Mouse (Mus musculus): Measurements from ENCODE around the gene Ece1. TPM values are rescaled to one million over a fixed set of nuclear protein-coding genes. Genes with fewer than 3 reads are reported as not detected.
A peak's percentile ranks its signal among the peaks of the same experiment; 100 is the strongest.

Gene Ece1
- polyA plus RNA-seq, 1 experiment from 2014 or later = 10.8 TPM

- no peak overlapping the region for H3K4me3 ChIP-seq
- H3K4me1 ChIP-seq = peaks cover 8% of the 10 kb centered on the region
- H3K9me3 ChIP-seq (replicated peaks) = no peaks in the 10 kb centered on the region
- 21% methylated on average over 7 of the region's 7 CpGs for WGBS
- no peaks in the 10 kb centered on the region for H3K36me3 ChIP-seq (ENCODE audit: poor library complexity, severe bottlenecking)
- no peak overlapping the region for H3K27ac ChIP-seq
- ATAC-seq = no peak
- H3K9ac ChIP-seq = no peak overlapping the region
- no peaks in the 10 kb centered on the region for H3K27me3 ChIP-seq
- no peak overlapping the region for H3K4me2 ChIP-seq
Measured at GRCm38 (mm10) chr4:137857116-137857515, 4.9 kb upstream of the Ece1 start.

GRCm38 (mm10) chr4:137858371-137858770 is 3.7 kb upstream of the Ece1 start:
- WGBS = 72% methylated on average over 2 of the region's 2 CpGs
- no peak for ATAC-seq

GRCm38 (mm10) chr4:137861461-137862011 is 501 bp upstream of the Ece1 start:
- H3K9me3 ChIP-seq (replicated peaks) = no peaks in the 10 kb centered on the region
- 8% methylated on average over 17 of the region's 17 CpGs for WGBS
- no peaks in the 10 kb centered on the region for H3K36me3 ChIP-seq (ENCODE audit: poor library complexity, severe bottlenecking)
- H3K4me3 ChIP-seq = peak overlapping the region; percentile 80
- H3K4me2 ChIP-seq = peak overlapping the region; percentile 87
- peak; percentile 70 for ATAC-seq
- peaks cover 48% of the 10 kb centered on the region for H3K4me1 ChIP-seq
- peak overlapping the region; percentile 56 for H3K9ac ChIP-seq
- no peaks in the 10 kb centered on the region for H3K27me3 ChIP-seq
- H3K27ac ChIP-seq = peak overlapping the region; percentile 40; the same call in 1 of the 2 replicates

More at GRCm38 (mm10) chr4:137858371-137858770, 3.7 kb upstream of the Ece1 start:
- Histone ChIP-seq H3K9ac (no peak overlapping the region), H3K27ac (no peak overlapping the region), H3K4me2 (no peak overlapping the region), H3K4me3 (no peak overlapping the region), H3K36me3 (ENCODE audit: poor library complexity, severe bottlenecking) (no peaks in the 10 kb centered on the region), H3K4me1 (peaks cover 19% of the 10 kb centered on the region), H3K9me3 (replicated peaks) (no peaks in the 10 kb centered on the region), H3K27me3 (no peaks in the 10 kb centered on the region)

GRCm38 (mm10) chr4:137862516-137863240 is 641 bp downstream of the Ece1 start:
- Histone ChIP-seq H3K4me2 (peak overlapping the region; percentile 87), H3K27ac (peak overlapping the region; percentile 40; the same call in 1 of the 2 replicates), H3K4me3 (peak overlapping the region; percentile 80), H3K9me3 (replicated peaks) (no peaks in the 10 kb centered on the region), H3K27me3 (no peaks in the 10 kb centered on the region), H3K36me3 (ENCODE audit: poor library complexity, severe bottlenecking) (no peaks in the 10 kb centered on the region), H3K9ac (peak overlapping the region; percentile 87), H3K4me1 (peaks cover 58% of the 10 kb centered on the region)
- 0 out of 2 replicates have a peak, but pooled peaks have one; percentile 16 for ATAC-seq
- 14% methylated on average over 21 of the region's 21 CpGs for WGBS

- Histone ChIP-seq H3K27me3 (no peaks in the 10 kb centered on the region), H3K4me1 (peaks cover 60% of the 10 kb centered on the region), H3K9ac (no peak overlapping the region), H3K36me3 (ENCODE audit: poor library complexity, severe bottlenecking) (no peaks in the 10 kb centered on the region), H3K4me2 (peak overlapping the region; percentile 87; the same call in 1 of the 2 replicates), H3K4me3 (no peak overlapping the region), H3K27ac (no peak overlapping the region), H3K9me3 (replicated peaks) (no peaks in the 10 kb centered on the region)
- WGBS = 96% methylated on average over 4 of the region's 4 CpGs
- no peak for ATAC-seq
Measured at GRCm38 (mm10) chr4:137864031-137864430, 2.0 kb downstream of the Ece1 start.

GRCm38 (mm10) chr4:137864769-137865168 is 2.7 kb downstream of the Ece1 start:
- H3K27ac ChIP-seq = no peak overlapping the region
- H3K4me2 ChIP-seq = peak overlapping the region; percentile 25; the same call in 1 of the 2 replicates
- no peaks in the 10 kb centered on the region for H3K36me3 ChIP-seq (ENCODE audit: poor library complexity, severe bottlenecking)
- no peak overlapping the region for H3K4me3 ChIP-seq
- no peaks in the 10 kb centered on the region for H3K9me3 ChIP-seq (replicated peaks)
- no peak for ATAC-seq
- H3K4me1 ChIP-seq = peaks cover 67% of the 10 kb centered on the region
- no peaks in the 10 kb centered on the region for H3K27me3 ChIP-seq
- WGBS = 59% methylated on average over 9 of the region's 9 CpGs
- H3K9ac ChIP-seq = peak overlapping the region; percentile 14

GRCm38 (mm10) chr4:137865221-137865641 is 3.2 kb downstream of the Ece1 start:
- Histone ChIP-seq H3K4me3 (no peak overlapping the region), H3K27ac (no peak overlapping the region), H3K9me3 (replicated peaks) (no peaks in the 10 kb centered on the region), H3K36me3 (ENCODE audit: poor library complexity, severe bottlenecking) (no peaks in the 10 kb centered on the region), H3K9ac (peak overlapping the region; percentile 14), H3K4me1 (peaks cover 72% of the 10 kb centered on the region), H3K4me2 (peak overlapping the region; percentile 25; the same call in 1 of the 2 replicates), H3K27me3 (no peaks in the 10 kb centered on the region)
- 59% methylated on average over 10 of the region's 10 CpGs for WGBS
- ATAC-seq = no peak

- peaks cover 73% of the 10 kb centered on the region for H3K4me1 ChIP-seq
- H3K27me3 ChIP-seq = no peaks in the 10 kb centered on the region
- WGBS = 41% methylated on average over 19 of the region's 19 CpGs
- peak overlapping the region; percentile 11; the same call in 1 of the 2 replicates for H3K4me2 ChIP-seq
- no peaks in the 10 kb centered on the region for H3K9me3 ChIP-seq (replicated peaks)
- no peak for ATAC-seq
- H3K9ac ChIP-seq = no peak overlapping the region
- no peaks in the 10 kb centered on the region for H3K36me3 ChIP-seq (ENCODE audit: poor library complexity, severe bottlenecking)
- no peak overlapping the region for H3K27ac ChIP-seq
- H3K4me3 ChIP-seq = no peak overlapping the region
Measured at GRCm38 (mm10) chr4:137866206-137866863, 4.3 kb downstream of the Ece1 start.

- H3K4me1 ChIP-seq = peaks cover 68% of the 10 kb centered on the region
- WGBS = 77% methylated on average over 4 of the region's 4 CpGs
- no peak overlapping the region for H3K9ac ChIP-seq
- H3K4me2 ChIP-seq = no peak overlapping the region
- H3K27ac ChIP-seq = no peak overlapping the region
- H3K36me3 ChIP-seq (ENCODE audit: poor library complexity, severe bottlenecking) = no peaks in the 10 kb centered on the region
- no peaks in the 10 kb centered on the region for H3K9me3 ChIP-seq (replicated peaks)
- no peak for ATAC-seq
- H3K27me3 ChIP-seq = no peaks in the 10 kb centered on the region
- no peak overlapping the region for H3K4me3 ChIP-seq
Measured at GRCm38 (mm10) chr4:137867225-137867624, 5.2 kb downstream of the Ece1 start.

GRCm38 (mm10) chr4:137867675-137868257 is 5.7 kb downstream of the Ece1 start:
- Histone ChIP-seq H3K36me3 (ENCODE audit: poor library complexity, severe bottlenecking) (no peaks in the 10 kb centered on the region), H3K27ac (no peak overlapping the region), H3K4me2 (no peak overlapping the region), H3K4me3 (no peak overlapping the region), H3K27me3 (no peaks in the 10 kb centered on the region), H3K4me1 (peaks cover 63% of the 10 kb centered on the region), H3K9ac (no peak overlapping the region), H3K9me3 (replicated peaks) (no peaks in the 10 kb centered on the region)
- 91% methylated on average over 13 of the region's 13 CpGs for WGBS
- ATAC-seq = no peak

GRCm38 (mm10) chr4:137869667-137870274 is 7.7 kb downstream of the Ece1 start:
- Histone ChIP-seq H3K4me2 (peak overlapping the region; percentile 11; the same call in 1 of the 2 replicates), H3K4me1 (peaks cover 50% of the 10 kb centered on the region), H3K9ac (no peak overlapping the region), H3K4me3 (no peak overlapping the region), H3K27ac (no peak overlapping the region), H3K9me3 (replicated peaks) (no peaks in the 10 kb centered on the region), H3K27me3 (no peaks in the 10 kb centered on the region), H3K36me3 (ENCODE audit: poor library complexity, severe bottlenecking) (no peaks in the 10 kb centered on the region)
- no peak for ATAC-seq
- 39% methylated on average over 16 of the region's 16 CpGs for WGBS
